ENCODE assay signal across 13 mouse cellular contexts in the genomic region with DNA sequence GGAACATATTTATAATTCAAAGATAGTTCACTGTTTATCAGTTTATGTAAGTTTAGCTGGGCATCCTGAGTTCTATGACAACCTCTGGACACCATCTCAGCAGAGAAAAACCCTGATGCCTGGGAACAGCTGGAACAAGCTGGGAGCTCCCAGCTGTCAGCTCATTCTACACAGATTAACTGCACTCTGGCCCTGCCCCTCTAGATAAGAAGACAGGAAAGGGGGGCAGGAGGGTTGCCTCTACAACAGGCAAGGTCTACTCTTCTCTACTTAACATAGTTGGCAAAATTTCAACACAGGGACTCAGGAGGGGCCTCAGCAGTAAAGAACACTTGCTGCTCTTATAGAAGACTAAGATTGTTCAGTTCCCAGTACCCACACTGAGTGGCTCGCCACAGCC. TPM values are rescaled to one million over a fixed set of nuclear protein-coding genes. Genes with fewer than 3 reads are reported as not detected.
DNase-seq lines count a peak whose midpoint lies in the region; ATAC-seq and TF ChIP-seq lines count a peak whose summit lies in the region.
"Had no signal": no experiment of that assay in that cellular context is flagged by ENCODE, and none has a peak within 500 bp of the region (broad histone marks: within the 10 kb centered on the region; RNA-seq: fewer than 3 reads in every experiment).

No protein-coding gene starts in this region.

- H3K9ac ChIP-seq in lung, embryonic 14.5 days = no peak overlapping the region
- no peak overlapping the region for H3K9ac ChIP-seq in heart, embryonic 12.5 days
- H3K9ac ChIP-seq: forebrain, postnatal 0 days; midbrain, embryonic 13.5 days had no signal

- no peak for DNase-seq in gastrocnemius, adult 2 months
- DNase-seq in gastrocnemius, postnatal 36 days = no peak
- peak; percentile 72 for DNase-seq in lung, embryonic 14.5 days
- no peak for DNase-seq in lung, postnatal 36 days
- DNase-seq in lung, postnatal 4 days = peak; percentile 36 to 59
- no peak for DNase-seq in spleen, postnatal 36 days (ENCODE audit: low spot score in 2 of 2)
- DNase-seq: adrenal gland, postnatal 10 days; cerebellum, postnatal 14 days; forebrain, postnatal 0 days; thymus, adult 18-20 months had no signal

- H3K36me3 ChIP-seq in lung, embryonic 14.5 days (ENCODE audit: insufficient read depth) = no peaks in the 10 kb centered on the region
- no peaks in the 10 kb centered on the region for H3K36me3 ChIP-seq in heart, embryonic 12.5 days
- H3K36me3 ChIP-seq: midbrain, embryonic 13.5 days had no signal

- H3K4me3 ChIP-seq in gastrocnemius, adult 2 months = no peak overlapping the region
- no peak overlapping the region for H3K4me3 ChIP-seq in lung, embryonic 14.5 days (ENCODE audit: low read depth, low read length)
- no peak overlapping the region for H3K4me3 ChIP-seq in heart, embryonic 12.5 days
- H3K4me3 ChIP-seq: midbrain, embryonic 13.5 days had no signal

- 0 out of 2 replicates have a peak overlapping the region, but pooled peaks have one; percentile 52 for H3K27ac ChIP-seq in gastrocnemius, adult 2 months
- no peak overlapping the region for H3K27ac ChIP-seq in lung, embryonic 14.5 days (ENCODE audit: low read depth)
- H3K27ac ChIP-seq in heart, embryonic 12.5 days (ENCODE audit: poor library complexity, severe bottlenecking) = peak overlapping the region; percentile 78
- H3K27ac ChIP-seq: midbrain, embryonic 13.5 days had no signal

- peaks cover 5% of the 10 kb centered on the region; the same call in 1 of the 2 replicates for H3K4me1 ChIP-seq in lung, embryonic 14.5 days (ENCODE audit: insufficient read depth)
- peaks cover 68% of the 10 kb centered on the region for H3K4me1 ChIP-seq in heart, embryonic 12.5 days (replicated peaks)
- H3K4me1 ChIP-seq: midbrain, embryonic 13.5 days had no signal

- H3K4me2 ChIP-seq in lung, embryonic 14.5 days = no peak overlapping the region
- peak overlapping the region; percentile 53 for H3K4me2 ChIP-seq in heart, embryonic 12.5 days
- H3K4me2 ChIP-seq: midbrain, embryonic 13.5 days had no signal

- no peaks in the 10 kb centered on the region for H3K9me3 ChIP-seq in lung, embryonic 14.5 days (ENCODE audit: low read depth, low read length)
- H3K9me3 ChIP-seq in heart, embryonic 12.5 days (replicated peaks) = no peaks in the 10 kb centered on the region
- H3K9me3 ChIP-seq: midbrain, embryonic 13.5 days had no signal

- intact Hi-C loops in gastrocnemius, adult 2 months (cut with DNase I) = no loop called here
- intact Hi-C loops in gastrocnemius, postnatal 36 days (cut with DNase I) = no loop called here

- ATAC-seq in lung, embryonic 14.5 days (ENCODE audit: insufficient read depth) = peak; percentile 84
- ATAC-seq in heart, embryonic 12.5 days (ENCODE audit: insufficient number of reproducible peaks, low FRiP score) = peak; percentile 60
- no peak for ATAC-seq in cerebellum, adult (ENCODE audit: insufficient number of reproducible peaks, low FRiP score, low TSS enrichment)
- ATAC-seq: midbrain, embryonic 13.5 days had no signal

- no peaks in the 10 kb centered on the region for H3K27me3 ChIP-seq in lung, embryonic 14.5 days (ENCODE audit: insufficient read depth, low read length)
- no peaks in the 10 kb centered on the region for H3K27me3 ChIP-seq in heart, embryonic 12.5 days (replicated peaks)
- H3K27me3 ChIP-seq: midbrain, embryonic 13.5 days had no signal

- no peak for TF ChIP-seq CTCF in gastrocnemius, adult 2 months (IDR thresholded peaks at IDR 0.05)
- no peak for TF ChIP-seq CTCF in lung, embryonic 14.5 days (IDR thresholded peaks at IDR 0.05; ENCODE audit: low read depth)

- WGBS in lung, embryonic 14.5 days = 26% methylated on average over 1 of the region's 1 CpGs
- 44% methylated on average over 1 of the region's 1 CpGs for WGBS in heart, embryonic 12.5 days

RNA-seq across cellular contexts. Expression of a gene that starts 27.0 kb away (rescaled TPM):
- 10 to 100 TPM; 82.5 to 83.1 TPM for total RNA-seq in gastrocnemius, adult 2 months (2021)
- total RNA-seq in gastrocnemius, postnatal 36 days (2021) = 10 to 100 TPM; 88.5 to 96.5 TPM
- polyA plus RNA-seq in lung, embryonic 14.5 days (2014; fragmentation: Nextera tagmentation; extraction: Ambion mirVana) = 18.3 and 19.1 TPM in 2 replicates
- 57.3 and 58.9 TPM in 2 replicates for polyA plus RNA-seq in heart, embryonic 12.5 days (2016; fragmentation: Nextera tagmentation; extraction: Ambion mirVana)

Comparison
In these comparisons a context has a peak if more than half of its experiments do, and no peak if none do; other contexts are left out.
1. DNase-seq: peak in lung, embryonic 14.5 days (single experiment) and lung, postnatal 4 days (2 of 2); none in gastrocnemius, adult 2 months (single experiment), gastrocnemius, postnatal 36 days (0 of 2), lung, postnatal 36 days (single experiment) and spleen, postnatal 36 days (0 of 2).